23 mouse cellular contexts compared by ENCODE assay signal in genomic region chr10:69686336-69686735, GRCm38 (mm10).
DNase-seq lines count a peak whose midpoint lies in the region; ATAC-seq and TF ChIP-seq lines count a peak whose summit lies in the region.
"Had no signal": no experiment of that assay in that cellular context is flagged by ENCODE, and none has a peak within 500 bp of the region (broad histone marks: within the 10 kb centered on the region; RNA-seq: fewer than 3 reads in every experiment).

No protein-coding gene starts in this region.

- DNase-seq in heart, adult 11 months, result peak; percentile 87
- no peak for DNase-seq in heart, adult 8-10 months (ENCODE audit: low spot score)
- peak; percentile 10 for DNase-seq in adipocyte (ENCODE audit: low spot score)
- DNase-seq in adrenal gland, adult 8-10 months, result peak; percentile 68
- DNase-seq in adrenal gland, postnatal 36 days, result peak; percentile 46 to 77
- no peak for DNase-seq in layer of hippocampus, adult 18-20 months (ENCODE audit: low spot score in 2 of 2)
- DNase-seq in stomach, postnatal 0 days (ENCODE audit: low spot score), result no peak
- DNase-seq: cerebellum, adult 2 months; cerebellum, postnatal 10 days; gastrocnemius, postnatal 10 days; heart, postnatal 14 days; kidney, adult 11 months had no signal

- no peak overlapping the region for H3K27ac ChIP-seq in stomach, postnatal 0 days (replicated peaks)
- H3K27ac ChIP-seq: embryonic facial prominence, embryonic 10.5 days; forebrain, embryonic 10.5 days; heart, embryonic 10.5 days; hindbrain, embryonic 13.5 days; hindbrain, postnatal 0 days had no signal

- H3K9ac ChIP-seq in stomach, postnatal 0 days (ENCODE audit: low read length), result no peak overlapping the region
- H3K9ac ChIP-seq: hindbrain, embryonic 13.5 days had no signal

- no peak for TF ChIP-seq EP300 in stomach, postnatal 0 days (optimal IDR thresholded peaks at IDR 0.05)

- WGBS in stomach, postnatal 0 days, result 82% methylated on average over 1 of the region's 1 CpGs

- H3K9me3 ChIP-seq in stomach, postnatal 0 days (ENCODE audit: control insufficient read depth, low read length), result no peaks in the 10 kb centered on the region

- no peaks in the 10 kb centered on the region for H3K27me3 ChIP-seq in stomach, postnatal 0 days (ENCODE audit: control insufficient read depth, insufficient read depth, low read length)
- H3K27me3 ChIP-seq: CH12.LX; hindbrain, embryonic 13.5 days; Patski had no signal

- TF ChIP-seq CTCF in stomach, postnatal 0 days (IDR thresholded peaks at IDR 0.05; ENCODE audit: low read depth), result no peak

- no peak for ATAC-seq in erythroblast, adult 5-6 weeks (replicated peaks; ENCODE audit: low FRiP score, poor library complexity, severe bottlenecking)
- ATAC-seq in stomach, postnatal 0 days (ENCODE audit: low FRiP score, low TSS enrichment), result no peak
- ATAC-seq: activated CD4-positive, CD25-positive, alpha-beta regulatory T cell, adult 4 months; forebrain, embryonic 14.5 days; hindbrain, postnatal 0 days; Patski had no signal

- no peaks in the 10 kb centered on the region for H3K36me3 ChIP-seq in stomach, postnatal 0 days (ENCODE audit: control insufficient read depth, insufficient read depth, low read length)
- H3K36me3 ChIP-seq: embryonic facial prominence, embryonic 10.5 days; forebrain, embryonic 10.5 days; hindbrain, embryonic 13.5 days had no signal

- H3K4me2 ChIP-seq in stomach, postnatal 0 days (replicated peaks; ENCODE audit: low read depth), result no peak overlapping the region
- H3K4me2 ChIP-seq: hindbrain, embryonic 13.5 days had no signal

- no peak overlapping the region for H3K4me3 ChIP-seq in stomach, postnatal 0 days (ENCODE audit: low read depth, low read length)
- H3K4me3 ChIP-seq: embryonic facial prominence, embryonic 10.5 days; erythroblast, embryonic 14.5 days; forebrain, embryonic 10.5 days; heart, embryonic 10.5 days; hindbrain, embryonic 13.5 days had no signal

- no peaks in the 10 kb centered on the region for H3K4me1 ChIP-seq in stomach, postnatal 0 days (replicated peaks; ENCODE audit: control insufficient read depth, insufficient read depth)

Comparison
In these comparisons a context has a peak if more than half of its experiments do, and no peak if none do; other contexts are left out.
1. DNase-seq: peak in heart, adult 11 months (single experiment), adipocyte (single experiment), adrenal gland, adult 8-10 months (single experiment) and adrenal gland, postnatal 36 days (2 of 2); none in heart, adult 8-10 months (single experiment), layer of hippocampus, adult 18-20 months (0 of 2) and stomach, postnatal 0 days (single experiment).